Comparison of ENCODE assay signal across 8 mouse cellular contexts in genomic region chr6:88147411-88148003, GRCm38 (mm10). TPM values are rescaled to one million over a fixed set of nuclear protein-coding genes. Genes with fewer than 3 reads are reported as not detected.
DNase-seq lines count a peak whose midpoint lies in the region; ATAC-seq lines count a peak whose summit lies in the region.

No protein-coding gene starts in this region.

- no peaks in the 10 kb centered on the region for H3K9me3 ChIP-seq in forebrain, embryonic 14.5 days (replicated peaks; ENCODE audit: control insufficient read depth, low read length)
- no peaks in the 10 kb centered on the region for H3K9me3 ChIP-seq in forebrain, embryonic 12.5 days
- no peaks in the 10 kb centered on the region for H3K9me3 ChIP-seq in hindbrain, embryonic 16.5 days (ENCODE audit: control insufficient read depth, low read length)
- peaks cover 3% of the 10 kb centered on the region; the same call in 1 of the 2 replicates for H3K9me3 ChIP-seq in lung, embryonic 16.5 days (ENCODE audit: control insufficient read depth, low read length)

- H3K9ac ChIP-seq in forebrain, embryonic 14.5 days (ENCODE audit: low read length) = no peak overlapping the region
- no peak overlapping the region for H3K9ac ChIP-seq in forebrain, embryonic 12.5 days
- H3K9ac ChIP-seq in hindbrain, embryonic 16.5 days (ENCODE audit: low read depth, low read length) = no peak overlapping the region
- peak overlapping the region; percentile 11; the same call in 1 of the 2 replicates for H3K9ac ChIP-seq in lung, embryonic 16.5 days (ENCODE audit: low read length)

- DNase-seq in forebrain, embryonic 14.5 days (ENCODE audit: low spot score) = peak; percentile 39
- peak; percentile 23 for DNase-seq in retina, postnatal 1 day
- no peak for DNase-seq in retina, embryonic 14.5 days (ENCODE audit: low spot score)
- no peak for DNase-seq in cerebellum, adult 18-20 months
- DNase-seq in thymus, postnatal 25 days = no peak

- H3K27me3 ChIP-seq in forebrain, embryonic 14.5 days (replicated peaks; ENCODE audit: control insufficient read depth, insufficient read depth, low read length) = no peaks in the 10 kb centered on the region
- peaks cover 5% of the 10 kb centered on the region; the same call in 1 of the 2 replicates for H3K27me3 ChIP-seq in forebrain, embryonic 12.5 days
- no peaks in the 10 kb centered on the region for H3K27me3 ChIP-seq in hindbrain, embryonic 16.5 days (replicated peaks; ENCODE audit: control insufficient read depth, insufficient read depth, low read length)
- no peaks in the 10 kb centered on the region for H3K27me3 ChIP-seq in lung, embryonic 16.5 days (ENCODE audit: control insufficient read depth, insufficient read depth, low read depth, low read length)

- H3K4me1 ChIP-seq in forebrain, embryonic 14.5 days (ENCODE audit: control insufficient read depth, insufficient read depth, low read length) = no peaks in the 10 kb centered on the region; the same call in 1 of the 2 replicates
- no peaks in the 10 kb centered on the region for H3K4me1 ChIP-seq in forebrain, embryonic 12.5 days
- H3K4me1 ChIP-seq in hindbrain, embryonic 16.5 days (ENCODE audit: control insufficient read depth, insufficient read depth, low read depth, low read length) = no peaks in the 10 kb centered on the region
- H3K4me1 ChIP-seq in lung, embryonic 16.5 days (replicated peaks; ENCODE audit: control insufficient read depth, insufficient read depth, low read length) = peaks cover 9% of the 10 kb centered on the region; the same call in 1 of the 2 replicates

- ATAC-seq in forebrain, embryonic 14.5 days = peak; percentile 46; the same call in 1 of the 2 replicates
- ATAC-seq in forebrain, embryonic 12.5 days (ENCODE audit: low FRiP score) = no peak
- ATAC-seq in hindbrain, embryonic 16.5 days = 0 out of 2 replicates have a peak, but pooled peaks have one; percentile 27
- peak; percentile 80 for ATAC-seq in lung, embryonic 16.5 days (ENCODE audit: low read depth)

- H3K4me2 ChIP-seq in forebrain, embryonic 14.5 days (ENCODE audit: low read length) = no peak overlapping the region
- H3K4me2 ChIP-seq in forebrain, embryonic 12.5 days = no peak overlapping the region
- H3K4me2 ChIP-seq in hindbrain, embryonic 16.5 days (ENCODE audit: low read length) = no peak overlapping the region
- H3K4me2 ChIP-seq in lung, embryonic 16.5 days (ENCODE audit: low read depth, low read length) = peak overlapping the region; percentile 31

- no peak overlapping the region for H3K4me3 ChIP-seq in forebrain, embryonic 14.5 days (ENCODE audit: low read depth, low read length)
- no peak overlapping the region for H3K4me3 ChIP-seq in forebrain, embryonic 12.5 days (replicated peaks)
- no peak overlapping the region for H3K4me3 ChIP-seq in hindbrain, embryonic 16.5 days (ENCODE audit: low read length)
- H3K4me3 ChIP-seq in lung, embryonic 16.5 days (ENCODE audit: low read length) = no peak overlapping the region

- WGBS in forebrain, embryonic 14.5 days = 63% methylated on average over 16 of the region's 16 CpGs
- 78% methylated on average over 16 of the region's 16 CpGs for WGBS in forebrain, embryonic 12.5 days
- WGBS in hindbrain, embryonic 16.5 days = 68% methylated on average over 16 of the region's 16 CpGs
- 49% methylated on average over 16 of the region's 16 CpGs for WGBS in lung, embryonic 16.5 days

- no peaks in the 10 kb centered on the region for H3K36me3 ChIP-seq in forebrain, embryonic 14.5 days (ENCODE audit: control insufficient read depth, insufficient read depth, low read length)
- H3K36me3 ChIP-seq in forebrain, embryonic 12.5 days (replicated peaks) = no peaks in the 10 kb centered on the region
- no peaks in the 10 kb centered on the region for H3K36me3 ChIP-seq in hindbrain, embryonic 16.5 days (ENCODE audit: control insufficient read depth, insufficient read depth, low read length)
- no peaks in the 10 kb centered on the region for H3K36me3 ChIP-seq in lung, embryonic 16.5 days (ENCODE audit: control insufficient read depth, insufficient read depth, low read length)

- H3K27ac ChIP-seq in forebrain, embryonic 14.5 days (ENCODE audit: low read depth, low read length) = no peak overlapping the region
- H3K27ac ChIP-seq in forebrain, embryonic 12.5 days = no peak overlapping the region
- no peak overlapping the region for H3K27ac ChIP-seq in hindbrain, embryonic 16.5 days (ENCODE audit: low read depth, low read length)
- H3K27ac ChIP-seq in lung, embryonic 16.5 days (ENCODE audit: low read length) = peak overlapping the region; percentile 85

RNA-seq across cellular contexts. Expression of gene Gata2, which starts 46.2 kb away (rescaled TPM):
- polyA plus RNA-seq in forebrain, embryonic 14.5 days (2014; fragmentation: Nextera tagmentation; extraction: Ambion mirVana) = 1.5 and 1.6 TPM in 2 replicates
- 9.4 and 14.6 TPM in 2 replicates for polyA plus RNA-seq in forebrain, embryonic 12.5 days (2016; fragmentation: Nextera tagmentation; extraction: Ambion mirVana)
- 14.1 and 18.0 TPM in 2 replicates for polyA plus RNA-seq in hindbrain, embryonic 16.5 days (2015; fragmentation: Nextera tagmentation; extraction: Ambion mirVana)
- 23.6 and 23.9 TPM in 2 replicates for polyA plus RNA-seq in lung, embryonic 16.5 days (2015; fragmentation: Nextera tagmentation; extraction: Ambion mirVana)

Comparison
In these comparisons a context has a peak if more than half of its experiments do, and no peak if none do; other contexts are left out.
1. DNase-seq: peak in forebrain, embryonic 14.5 days (single experiment) and retina, postnatal 1 day (single experiment); none in retina, embryonic 14.5 days (single experiment), cerebellum, adult 18-20 months (0 of 2) and thymus, postnatal 25 days (single experiment).